Mouse (Mus musculus): ENCODE measurements around the gene Wdr20.

The Wdr20 gene

DNA sequence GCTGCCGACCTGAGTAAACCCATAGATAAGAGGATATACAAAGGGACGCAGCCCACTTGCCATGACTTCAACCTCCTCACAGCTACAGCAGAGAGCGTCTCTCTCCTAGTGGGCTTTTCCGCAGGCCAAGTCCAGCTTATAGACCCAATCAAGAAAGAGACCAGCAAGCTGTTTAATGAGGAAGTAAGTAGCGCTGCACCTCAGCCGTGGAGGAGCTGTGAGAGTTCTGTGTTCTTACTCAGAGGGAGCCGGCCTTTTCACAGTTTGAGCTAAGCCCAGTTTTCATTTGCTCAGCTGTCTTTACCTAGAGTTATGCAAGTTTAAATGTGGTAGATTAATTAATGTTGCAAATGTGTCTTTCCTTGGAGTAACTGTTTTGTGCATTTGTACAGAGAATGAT is 41.6 kb downstream of the Wdr20 start:
- DNase-seq (ENCODE audit: low read depth): no peak

DNA sequence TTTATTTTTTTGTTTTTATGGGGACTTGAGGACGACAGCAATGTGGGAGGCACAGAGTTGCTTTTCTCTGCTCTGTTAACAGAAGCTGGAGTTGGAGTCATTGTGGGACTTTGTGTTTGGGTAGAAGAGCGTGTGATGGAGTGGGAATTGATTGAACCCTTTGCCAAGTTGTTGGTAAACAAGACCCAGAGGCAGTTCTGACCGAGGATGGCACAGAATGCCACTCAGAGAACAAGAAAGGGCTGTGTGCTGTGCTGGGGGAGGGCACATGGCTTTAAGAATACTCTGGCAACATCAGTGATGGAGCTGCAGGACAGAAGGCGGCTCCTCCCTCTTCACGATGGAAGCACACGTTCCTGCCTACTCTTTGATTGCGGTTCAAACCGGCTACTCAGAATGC is 43.4 kb downstream of the Wdr20 start:
- DNase-seq (ENCODE audit: low read depth): no peak

DNA sequence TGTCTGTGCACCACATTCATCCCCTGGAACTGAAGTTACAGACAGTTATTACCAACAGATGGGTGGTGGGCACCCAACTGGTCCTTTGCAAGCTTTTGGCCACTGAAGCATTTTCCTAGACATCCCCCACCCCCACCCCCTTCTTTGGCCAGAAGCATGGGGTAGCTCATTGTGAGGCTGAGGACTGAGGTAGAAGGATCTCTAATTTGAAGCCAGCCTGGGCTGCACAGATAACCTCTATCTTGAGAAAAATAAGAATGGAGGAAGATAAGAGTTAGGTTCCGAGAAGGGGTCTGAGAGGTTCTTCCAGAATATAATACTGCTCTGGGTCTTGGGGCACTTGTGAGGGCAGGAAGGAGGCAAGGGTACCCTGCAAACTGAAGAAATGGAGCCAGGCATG is 44.5 kb downstream of the Wdr20 start:
- DNase-seq (ENCODE audit: low read depth): no peak

DNA sequence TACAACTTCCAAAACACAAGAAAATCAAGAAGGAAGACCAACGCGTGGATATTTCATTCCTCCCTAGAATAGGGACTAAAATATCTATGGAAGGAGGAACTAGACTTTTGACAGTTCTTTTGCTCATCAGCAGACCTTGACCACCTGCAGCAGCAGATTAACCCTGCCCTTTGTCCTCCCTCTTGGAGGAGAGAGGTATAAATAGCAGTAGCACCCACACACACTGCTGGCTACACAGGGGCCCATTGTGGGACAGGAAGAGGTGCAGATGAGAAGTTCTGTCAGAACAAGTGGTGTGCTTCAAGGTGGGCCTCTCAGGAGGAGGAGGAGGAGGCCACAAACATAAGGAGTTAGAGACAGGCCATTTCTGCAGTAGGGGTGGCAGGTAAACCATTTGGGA is 46.5 kb downstream of the Wdr20 start:
- no peak for DNase-seq (ENCODE audit: low read depth)

DNA sequence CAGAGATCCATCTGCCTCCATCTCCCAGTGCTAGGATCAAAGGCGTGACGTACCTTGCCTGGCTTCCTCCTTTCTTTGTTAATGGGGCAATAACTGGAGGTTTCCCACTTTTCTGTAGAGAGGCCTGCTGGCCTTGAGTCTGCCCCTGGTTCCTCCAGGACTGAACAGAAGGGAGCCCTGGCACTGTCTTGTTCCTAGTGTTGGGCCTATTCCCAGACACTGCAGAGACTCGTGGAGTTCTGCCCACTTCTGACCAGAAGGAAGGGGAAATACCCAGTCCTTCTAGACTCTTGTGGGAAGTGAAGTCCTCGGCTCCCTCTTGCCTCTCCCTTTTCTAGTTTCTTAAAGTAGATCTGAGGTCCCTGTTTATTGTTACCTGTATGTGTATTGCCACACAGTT is 48.5 kb downstream of the Wdr20 start:
- no peak for DNase-seq (ENCODE audit: low read depth)

DNA sequence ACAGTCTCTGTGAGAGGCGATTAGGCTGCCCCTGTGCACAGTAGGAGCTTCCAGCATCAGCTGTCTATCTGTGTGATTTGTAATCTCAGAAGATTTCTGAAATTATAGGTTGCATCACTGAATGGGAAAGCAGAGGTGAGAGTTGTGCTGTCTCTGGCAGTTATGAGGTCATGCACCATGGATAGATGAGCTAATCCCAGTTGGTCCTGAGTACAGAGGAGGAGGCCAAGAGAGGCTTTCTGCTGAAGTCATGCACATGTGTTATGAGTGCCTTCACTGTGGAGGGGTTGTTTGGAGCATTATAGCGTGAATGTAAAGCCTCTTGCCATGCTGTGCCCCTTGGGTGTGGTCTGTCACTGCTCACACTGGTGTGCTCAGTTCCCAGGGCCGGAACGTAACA is 52.8 kb downstream of the Wdr20 start:
- DNase-seq (ENCODE audit: low read depth): no peak

DNA sequence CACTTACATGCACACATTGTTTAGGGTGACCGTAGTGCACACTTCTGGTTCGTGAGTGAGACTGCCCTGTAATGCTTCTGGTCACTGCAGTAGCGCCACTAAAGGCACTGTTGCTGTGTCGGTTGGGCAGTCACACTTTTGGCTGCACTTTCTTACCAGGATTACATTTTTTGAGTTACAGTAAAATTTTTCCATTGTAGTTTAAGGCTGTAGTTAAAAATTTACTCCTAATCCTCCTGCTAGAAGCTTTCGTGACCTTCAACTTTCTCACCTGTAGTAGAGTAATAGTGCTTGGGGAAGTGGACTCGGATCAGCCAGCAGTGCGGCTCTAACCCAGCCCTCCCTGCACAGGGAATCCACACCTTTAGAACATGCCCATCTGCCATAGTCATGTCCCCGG is 53.3 kb downstream of the Wdr20 start:
- no peak for DNase-seq (ENCODE audit: low read depth)

DNA sequence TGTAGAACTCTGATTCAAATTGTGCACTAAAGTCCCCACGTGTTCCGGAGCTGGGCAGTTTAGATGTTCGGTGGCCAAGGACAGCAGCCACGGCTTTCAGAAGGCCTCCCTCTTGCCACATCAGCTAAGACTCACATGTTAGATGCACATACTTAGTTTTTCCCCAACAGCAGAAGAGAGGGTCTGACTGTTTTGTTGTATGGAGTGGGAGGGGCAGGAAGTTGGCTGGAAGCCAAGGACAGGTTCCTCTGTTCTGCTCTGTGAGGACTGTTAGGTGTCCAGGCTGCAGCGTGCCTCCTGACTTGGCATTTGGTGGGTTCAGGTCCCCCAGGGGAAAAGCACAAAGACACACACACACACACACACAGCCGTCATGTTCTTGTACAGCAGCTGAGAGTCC is 57.3 kb downstream of the Wdr20 start:
- no peak for DNase-seq (ENCODE audit: low read depth)

DNA sequence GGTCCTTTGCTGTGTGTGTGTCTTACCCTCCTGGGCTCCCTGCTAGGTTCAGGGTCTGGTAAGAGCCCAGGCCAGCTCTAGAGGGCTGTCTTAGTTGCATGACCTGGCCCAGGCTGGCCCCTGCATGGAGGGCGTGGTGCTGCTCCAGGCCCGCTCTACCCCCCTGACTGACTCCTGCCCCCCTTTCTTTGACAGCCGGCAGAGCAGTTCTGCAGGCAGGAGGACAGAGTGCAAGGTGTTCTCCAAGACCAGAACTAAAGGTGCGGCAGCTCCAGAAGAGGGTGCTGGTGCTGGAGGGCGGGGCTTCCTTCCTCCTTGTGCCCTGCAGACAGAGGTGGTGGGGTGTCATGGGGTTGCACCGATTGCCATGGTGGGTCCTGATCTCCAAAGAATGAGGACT is 59.0 kb downstream of the Wdr20 start:
- DNase-seq (ENCODE audit: low read depth): no peak

DNA sequence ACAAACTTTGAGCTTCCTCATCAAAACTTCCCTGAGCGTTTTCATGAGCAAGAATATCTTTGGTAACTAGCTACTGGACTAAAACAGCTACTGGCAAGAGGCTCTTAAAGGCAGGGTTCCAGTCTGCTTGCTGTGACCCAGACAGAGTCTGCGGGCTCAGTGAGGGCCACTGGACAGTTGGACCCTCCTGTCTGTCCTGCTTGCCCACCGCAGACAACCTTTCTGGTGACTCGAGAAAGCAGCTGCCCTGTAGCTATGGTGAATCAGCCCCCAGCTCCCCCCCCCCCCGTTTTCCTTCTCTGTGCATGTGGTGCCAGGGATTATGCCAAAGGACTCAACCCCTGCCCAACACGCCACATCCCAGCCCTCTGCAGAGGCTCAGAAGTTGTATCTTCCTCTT is 59.5 kb downstream of the Wdr20 start:
- no peak for DNase-seq (ENCODE audit: low read depth)

DNA sequence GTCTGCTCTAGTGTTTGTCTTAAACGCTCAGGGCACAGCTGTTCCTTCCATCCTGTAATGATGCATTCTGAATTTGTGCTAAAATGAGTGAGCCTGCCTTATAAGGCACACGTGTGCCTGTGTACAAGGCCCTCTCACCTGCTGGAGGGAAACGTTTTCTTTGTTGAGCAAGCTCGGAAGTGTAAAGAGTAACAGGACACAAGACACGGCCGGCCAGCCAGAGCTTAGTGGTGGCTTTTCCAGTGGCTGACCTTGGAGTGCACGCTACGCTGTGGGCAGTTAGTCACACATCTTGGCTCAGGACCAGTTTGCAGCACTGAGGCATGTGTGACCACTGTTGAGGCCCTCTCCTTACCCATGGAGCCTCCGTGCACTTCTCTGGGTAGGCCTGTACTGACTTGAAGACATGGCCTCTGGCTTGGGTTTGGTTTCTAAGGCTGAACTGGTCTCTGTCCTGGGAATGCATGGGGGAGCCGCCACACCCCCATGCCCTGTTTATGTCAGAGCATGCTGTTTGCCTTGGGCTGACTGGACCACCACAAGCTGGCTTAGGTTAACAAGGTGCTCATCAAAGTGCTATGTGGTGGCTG is 60.2 kb downstream of the Wdr20 start:
- DNase-seq (ENCODE audit: low read depth): no peak

DNA sequence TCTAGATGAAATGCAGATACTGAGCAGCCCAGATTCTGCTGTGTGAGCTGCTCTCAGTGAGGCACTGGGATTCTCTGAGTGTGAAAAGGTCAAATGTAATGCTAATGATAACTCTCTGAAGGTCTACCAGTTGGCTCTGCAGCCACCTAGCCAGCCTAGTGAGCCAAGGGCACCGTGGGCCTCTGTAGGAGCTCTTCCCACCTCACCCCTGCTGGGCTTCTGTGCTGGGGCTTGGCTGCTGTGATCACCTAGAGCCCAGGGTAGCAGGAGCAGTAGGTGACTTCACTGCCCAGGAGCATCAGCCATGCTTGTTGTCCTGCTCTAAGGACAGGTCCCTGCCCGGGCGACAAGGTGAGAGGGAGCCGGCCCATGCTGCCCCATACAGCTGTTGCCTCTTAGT is 61.5 kb downstream of the Wdr20 start:
- DNase-seq (ENCODE audit: low read depth): no peak

DNA sequence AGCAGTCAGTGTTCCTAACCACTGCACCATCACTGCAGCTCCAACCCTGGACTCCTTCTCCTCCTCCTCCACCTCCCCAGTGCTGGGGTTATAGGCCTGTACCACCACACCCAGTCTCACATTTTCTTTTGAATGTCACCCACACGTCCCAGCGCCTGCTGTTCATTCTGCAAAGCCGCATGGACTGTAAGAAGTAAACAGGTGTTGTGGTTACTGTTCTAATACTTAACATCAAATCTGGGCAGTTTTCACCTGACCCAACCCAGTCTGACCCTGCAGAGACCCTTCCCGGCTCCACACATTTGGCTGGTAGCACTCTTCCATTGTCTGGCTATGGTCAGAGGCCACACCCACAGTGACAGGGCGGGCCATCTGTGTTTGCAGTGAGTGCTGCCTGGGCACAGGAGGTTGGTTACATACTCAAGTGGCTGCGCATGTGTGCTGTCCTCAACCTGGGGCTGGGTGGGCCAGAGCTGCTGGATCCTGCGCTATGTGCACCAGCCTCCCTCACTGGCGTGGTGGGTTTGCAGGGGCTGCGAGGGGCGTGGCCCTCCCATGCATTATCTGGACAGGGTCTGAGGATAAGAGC is 64.2 kb downstream of the Wdr20 start:
- no peak for DNase-seq (ENCODE audit: low read depth)

DNA sequence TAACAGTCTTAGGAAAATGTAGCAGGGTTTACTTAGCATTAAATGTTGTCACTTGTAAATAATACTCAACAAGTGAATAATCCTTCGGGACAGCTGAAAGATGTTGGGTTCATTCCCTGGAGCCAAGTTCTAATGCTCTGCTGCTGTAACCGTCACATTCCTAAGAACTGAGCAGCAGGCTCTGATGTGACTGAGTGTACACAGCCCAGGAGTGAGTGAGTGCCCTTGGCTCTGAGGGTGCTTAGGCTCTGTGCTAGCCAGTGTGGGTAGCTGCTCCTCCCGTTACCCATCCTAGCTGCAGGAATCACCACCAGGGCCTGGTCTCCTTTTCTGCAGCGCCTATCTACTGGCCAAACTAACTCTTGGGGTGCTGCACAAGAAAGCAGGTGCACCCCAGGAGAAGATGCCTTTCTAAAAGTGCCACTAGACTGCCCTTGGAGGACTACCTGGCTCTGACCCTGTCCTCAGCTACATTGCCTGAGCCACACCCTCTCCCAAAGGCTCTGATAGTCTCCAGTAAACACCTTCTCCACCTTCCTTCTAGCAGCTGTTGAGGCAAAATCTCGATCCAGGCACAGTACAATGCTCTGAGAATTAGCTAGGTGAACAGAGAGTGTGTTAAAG is 65.0 kb downstream of the Wdr20 start:
- no peak for DNase-seq (ENCODE audit: low read depth)

DNA sequence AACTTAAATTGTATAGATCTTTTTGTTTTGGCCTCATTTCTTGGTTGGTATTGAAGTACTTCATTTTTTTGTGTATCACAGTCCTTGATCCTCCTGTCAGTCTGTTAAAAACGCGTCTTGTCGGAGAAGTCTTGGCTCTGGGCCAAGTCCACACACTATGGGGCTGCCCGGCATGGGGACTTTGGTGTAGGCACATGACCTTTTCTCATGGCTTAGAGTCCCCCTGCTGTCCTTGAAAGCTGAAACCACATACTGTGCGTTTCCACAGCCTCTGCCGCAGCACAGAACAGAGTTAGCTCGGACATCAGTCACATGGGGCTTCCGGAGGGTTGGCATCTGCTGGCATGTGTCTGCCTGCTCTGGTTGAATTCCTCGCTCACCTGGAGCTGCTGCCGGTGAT is 66.5 kb downstream of the Wdr20 start:
- DNase-seq (ENCODE audit: low read depth): no peak

DNA sequence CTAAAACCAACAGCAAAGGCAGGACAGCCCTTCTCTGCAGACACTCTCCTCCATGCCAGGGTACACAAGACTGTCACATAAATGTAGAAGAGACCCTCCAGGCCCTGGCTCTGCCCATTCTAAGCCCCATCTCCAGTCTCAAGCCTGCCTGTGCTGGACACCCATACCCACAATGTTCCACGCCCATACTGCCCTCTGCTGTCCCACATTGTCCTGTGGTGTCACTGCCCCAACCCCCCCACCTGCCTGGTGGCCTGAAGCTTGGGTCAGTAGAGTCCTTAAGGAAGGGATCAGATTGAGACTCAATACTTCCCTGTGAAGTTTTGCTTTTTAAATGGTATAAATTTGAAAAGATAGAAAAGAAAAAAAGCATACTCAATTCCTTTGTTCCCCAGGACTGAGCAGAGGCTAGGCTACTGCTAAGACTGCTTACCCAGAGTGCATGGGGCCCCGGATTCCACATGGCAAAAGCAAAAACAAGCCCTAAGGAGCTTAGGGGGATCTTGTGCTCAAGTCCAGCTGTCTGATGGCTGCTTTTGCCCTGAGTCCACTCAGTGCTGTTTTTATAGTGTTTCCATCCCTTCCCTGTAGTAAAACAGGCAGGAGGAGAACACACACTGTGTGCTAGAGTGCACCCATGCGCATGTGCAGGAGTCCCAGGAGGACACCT is 68.7 kb downstream of the Wdr20 start:
- no peak for DNase-seq (ENCODE audit: low read depth)

DNA sequence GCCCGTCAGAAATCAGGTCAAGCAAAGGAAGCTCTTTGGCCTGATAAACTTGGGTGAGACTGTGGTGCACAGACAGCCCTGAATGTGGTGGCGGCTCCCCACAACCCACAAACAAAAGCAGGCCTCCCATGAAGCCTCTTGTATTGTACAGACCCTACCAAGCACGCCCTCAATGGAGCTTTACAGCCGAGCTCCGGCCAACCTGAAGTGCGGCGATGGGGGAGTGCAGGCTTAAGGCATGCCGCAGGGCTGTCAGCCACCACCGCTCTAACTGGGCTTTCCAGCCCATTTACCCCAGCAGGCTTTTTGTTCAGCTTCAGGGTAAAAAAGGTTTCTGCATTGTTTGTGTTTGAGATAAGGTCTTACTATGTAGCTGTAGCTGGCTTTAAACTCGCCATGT is 70.7 kb downstream of the Wdr20 start:
- DNase-seq (ENCODE audit: low read depth): no peak

DNA sequence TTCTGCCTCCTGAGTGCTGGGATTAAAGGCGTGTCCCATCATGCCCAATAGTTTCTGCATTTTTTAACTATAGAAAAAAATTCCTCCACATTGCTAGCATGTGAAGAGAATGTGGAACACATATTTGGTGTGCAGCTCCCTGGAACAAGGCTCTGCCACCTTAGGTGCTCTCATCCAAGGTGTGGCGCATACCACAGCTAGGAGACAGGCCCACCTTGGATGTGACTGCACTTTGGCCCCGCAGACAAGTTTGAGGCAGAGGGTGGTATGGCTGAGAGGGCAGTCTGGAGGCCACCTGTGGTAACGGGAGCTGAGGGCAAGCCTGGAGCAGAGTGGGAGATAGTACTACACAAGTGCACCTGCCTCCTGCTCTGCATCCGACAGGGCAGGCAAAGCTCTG is 71.1 kb downstream of the Wdr20 start:
- no peak for DNase-seq (ENCODE audit: low read depth)

DNA sequence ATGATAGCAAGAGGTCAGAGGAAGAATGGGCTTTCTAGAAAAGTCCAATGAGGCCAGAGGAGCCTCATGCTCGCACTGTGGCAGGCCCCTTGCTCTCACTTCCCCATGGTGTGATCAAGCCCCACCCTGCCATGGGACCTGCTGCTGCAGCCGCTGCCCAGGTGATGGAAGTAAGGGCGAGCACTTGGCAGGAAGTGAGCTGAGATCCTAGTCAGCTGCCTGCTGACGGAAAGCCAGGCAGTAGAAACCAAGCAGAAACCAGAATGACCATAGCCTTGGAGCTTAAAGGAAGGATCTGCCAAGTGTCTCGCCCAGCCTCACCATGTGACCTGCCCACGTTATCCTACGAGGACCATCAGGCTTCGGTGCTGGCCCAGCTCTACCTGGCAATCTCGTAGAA is 75.4 kb downstream of the Wdr20 start:
- DNase-seq (ENCODE audit: low read depth): no peak

DNA sequence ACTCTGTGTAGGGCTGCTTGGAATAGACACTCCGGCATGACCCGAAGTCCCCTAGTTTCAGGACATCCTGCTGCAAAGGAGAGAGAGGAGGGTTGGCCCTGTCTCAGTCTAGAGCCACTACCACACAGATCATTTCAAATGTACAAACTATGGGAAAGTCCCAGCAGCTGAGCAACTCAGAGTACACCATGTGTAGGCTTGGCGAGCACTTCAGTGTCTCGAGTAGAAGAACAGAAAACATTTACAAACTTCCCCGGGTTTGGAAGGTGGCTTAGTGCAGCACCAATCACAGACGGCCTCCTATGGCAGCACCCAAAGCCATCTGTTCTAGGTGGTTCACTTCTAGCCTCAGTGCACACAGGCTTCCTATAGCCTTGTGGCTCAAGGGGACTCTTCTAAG is 75.9 kb downstream of the Wdr20 start:
- DNase-seq (ENCODE audit: low read depth): no peak

DNA sequence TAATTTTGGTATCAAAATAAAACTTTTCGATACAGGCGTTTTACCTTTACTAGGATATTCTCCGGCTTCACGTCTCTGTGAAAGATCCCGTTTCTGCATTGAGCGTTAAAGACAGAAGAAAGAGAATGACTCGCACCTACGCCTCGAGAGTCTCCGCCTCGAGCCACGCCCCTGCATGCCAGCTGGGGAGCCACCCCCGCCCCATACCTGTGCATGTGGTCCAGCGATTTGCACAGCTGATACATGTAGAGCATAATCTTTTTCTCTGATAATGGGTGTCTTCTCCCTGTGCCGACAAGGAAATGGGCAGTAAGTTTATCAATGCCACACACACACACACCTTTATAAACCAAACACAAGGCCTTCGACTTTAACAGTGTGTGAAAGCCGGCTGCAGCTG is 77.2 kb downstream of the Wdr20 start:
- no peak for DNase-seq (ENCODE audit: low read depth)

DNA sequence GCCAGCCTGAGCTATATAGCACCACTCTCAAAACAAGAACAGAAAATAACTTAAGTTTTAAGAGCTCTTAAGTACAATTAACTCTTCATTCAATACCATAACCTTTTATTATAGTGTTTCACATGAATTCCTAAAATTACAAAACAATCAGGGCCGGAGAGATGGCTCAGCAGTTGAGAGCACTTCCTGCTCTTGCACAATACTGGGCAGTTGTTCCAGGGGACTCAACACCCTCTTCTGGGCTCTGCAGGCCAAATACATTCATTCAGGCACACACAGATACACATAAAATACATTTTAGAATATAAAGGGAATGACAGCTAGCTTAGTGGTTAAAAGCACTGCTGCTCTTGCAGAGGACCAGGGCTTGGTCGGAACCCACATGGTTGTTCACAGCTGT is 79.1 kb downstream of the Wdr20 start:
- no peak for DNase-seq (ENCODE audit: low read depth)

DNA sequence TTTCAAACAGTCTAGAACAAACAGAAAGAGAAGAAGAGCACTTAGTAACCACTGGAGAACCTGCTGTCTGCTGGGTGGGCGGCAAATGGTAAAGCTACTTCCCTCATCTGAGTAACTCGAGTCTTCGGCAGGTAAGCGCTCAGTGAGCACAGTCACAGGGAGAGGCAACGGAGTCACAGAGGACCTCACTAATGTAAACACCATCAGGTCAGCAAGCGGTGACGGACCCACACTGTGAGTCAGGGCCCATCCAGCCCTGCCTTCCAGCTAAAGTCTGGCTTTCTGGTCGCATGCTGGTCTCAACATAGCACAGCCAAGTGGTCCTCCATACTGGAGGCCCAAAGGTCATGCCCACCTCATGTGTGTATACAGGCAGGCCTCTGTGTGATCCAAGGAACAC is 81.6 kb downstream of the Wdr20 start:
- DNase-seq (ENCODE audit: low read depth): no peak

DNA sequence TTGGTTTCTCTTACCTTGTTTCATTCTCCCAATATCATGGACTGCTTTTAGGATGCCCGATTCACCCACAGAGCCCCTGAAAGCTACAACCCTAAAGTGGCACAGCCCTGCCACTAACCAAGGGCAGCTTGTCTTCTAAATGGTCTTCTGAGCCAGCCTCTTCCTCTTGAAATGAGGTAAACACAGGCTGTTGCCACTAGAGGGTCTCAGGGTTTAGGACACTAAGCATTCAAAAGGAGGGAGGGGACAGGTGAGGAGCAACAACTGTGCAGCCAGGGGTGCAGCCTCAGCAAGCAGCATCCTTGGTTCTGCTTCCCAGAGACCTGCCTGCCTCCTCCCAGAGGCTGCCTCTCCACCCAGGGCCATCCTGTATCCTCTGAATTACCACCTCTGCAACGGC is 84.0 kb downstream of the Wdr20 start:
- no peak for DNase-seq (ENCODE audit: low read depth)
